Mouse (Mus musculus) cerebellum, adult (tissue): Measurements from ENCODE around the gene Gnao1.

Experiments
- ATAC-seq: cut with Nextera tagmentation; 2 replicates; pipeline ENCODE4 v1.9.2; 2017; ENCODE audit warnings: mild to moderate bottlenecking, moderate library complexity, mixed read lengths; ENCODE audit not compliant: insufficient number of reproducible peaks, low FRiP score, low TSS enrichment

Gnao1 gene

DNA sequence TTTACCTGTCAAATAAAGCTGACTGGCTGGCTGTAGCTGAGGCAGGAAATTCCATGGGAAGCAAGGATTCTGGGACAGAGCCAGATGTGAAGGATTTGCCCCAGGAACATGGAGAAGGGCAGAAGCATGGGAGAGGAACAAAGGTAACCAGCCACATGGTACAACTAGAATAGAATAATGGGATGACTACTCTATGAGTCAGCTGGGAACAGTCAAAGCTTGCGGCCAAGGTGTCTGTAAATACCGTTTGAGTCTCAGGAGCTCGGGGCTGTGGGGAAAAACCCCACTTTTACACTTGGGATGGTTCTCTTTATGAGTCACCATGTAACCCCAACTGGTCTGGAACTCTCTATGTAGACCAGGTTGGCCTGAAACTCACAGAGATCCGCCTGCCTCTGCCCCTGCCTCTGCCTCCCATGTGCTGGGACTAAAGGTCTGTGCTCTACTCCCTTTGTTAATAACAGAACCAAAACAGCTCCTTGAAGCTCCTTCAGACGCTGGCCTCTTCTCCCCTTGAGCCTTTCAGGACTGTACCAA is 172.0 kb downstream of the Gnao1 start:
- no peak for ATAC-seq

DNA sequence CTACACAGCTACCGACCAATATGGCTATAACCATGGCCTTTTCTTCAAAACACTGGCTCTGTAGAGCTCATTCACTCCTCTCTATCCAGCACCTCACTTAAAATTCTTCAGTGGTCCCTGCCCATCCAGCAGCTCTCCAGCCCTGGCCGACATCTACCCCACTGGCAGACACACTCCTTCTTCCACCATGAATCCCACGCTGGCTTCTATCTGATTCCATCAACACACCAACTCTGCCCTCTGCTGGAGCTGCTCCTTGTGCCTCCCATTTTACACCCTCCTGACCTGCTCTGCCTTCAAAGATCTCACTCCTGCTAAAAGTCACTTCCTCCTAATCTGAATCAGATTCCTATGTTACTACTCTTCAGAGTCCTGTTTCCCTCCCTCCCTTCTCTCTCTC is 174.1 kb downstream of the Gnao1 start:
- no peak for ATAC-seq

DNA sequence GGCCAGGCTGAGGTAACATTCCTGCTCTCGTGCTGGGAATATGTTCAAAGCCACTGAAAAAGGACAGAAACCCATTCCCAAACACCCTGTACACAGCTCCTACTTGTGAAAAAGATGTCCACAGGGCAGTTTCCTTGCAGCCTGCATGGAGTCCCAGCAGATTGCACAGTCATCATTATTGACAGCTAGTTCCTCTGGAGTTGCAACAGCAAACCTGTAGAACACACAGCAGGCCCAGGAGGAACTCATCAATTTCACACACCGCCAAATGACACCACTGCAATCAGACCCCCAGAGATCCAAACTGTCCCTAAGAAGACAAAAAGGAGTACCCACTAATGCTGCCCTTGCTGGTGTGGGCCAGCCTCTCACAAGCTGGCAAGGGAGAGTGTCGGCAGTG is 175.0 kb downstream of the Gnao1 start:
- ATAC-seq, result no peak

DNA sequence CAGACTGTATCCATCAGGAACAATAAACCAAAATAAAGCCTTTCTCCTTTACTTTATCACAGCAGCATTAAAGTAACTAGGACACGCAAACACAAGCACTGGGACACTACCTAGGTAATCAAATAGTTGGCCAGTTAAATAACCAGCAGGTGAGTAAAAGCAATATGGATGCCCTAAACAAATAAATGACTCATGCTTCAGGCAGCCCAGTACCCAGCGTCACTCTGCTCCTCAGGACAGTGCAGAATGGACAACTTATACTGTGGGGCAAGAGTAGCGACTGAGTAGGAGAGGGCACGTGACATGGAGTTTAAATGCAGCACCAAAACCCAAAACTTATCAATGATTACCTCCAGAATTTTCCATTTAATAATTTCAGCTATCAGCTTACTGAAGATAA is 180.0 kb downstream of the Gnao1 start:
- ATAC-seq, result no peak

DNA sequence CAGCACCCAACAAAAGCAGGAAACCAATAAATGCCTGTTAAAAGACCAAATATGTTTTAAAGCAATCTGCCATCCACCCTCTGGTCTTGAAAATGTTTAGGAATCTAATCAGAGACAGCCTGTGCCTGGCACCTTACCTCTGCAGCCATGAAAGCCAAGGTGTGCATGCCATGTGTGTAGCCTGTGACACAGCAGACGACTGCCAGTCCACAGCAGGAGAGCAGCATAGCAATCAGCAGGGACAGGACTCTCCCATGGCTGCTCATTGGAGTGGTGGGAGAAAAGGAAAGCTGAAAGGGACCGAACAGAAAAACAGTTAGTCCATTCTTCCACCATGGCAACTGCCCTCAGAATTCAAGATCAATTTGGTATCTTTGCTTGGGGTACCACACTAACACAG is 189.2 kb downstream of the Gnao1 start:
- ATAC-seq, result no peak

DNA sequence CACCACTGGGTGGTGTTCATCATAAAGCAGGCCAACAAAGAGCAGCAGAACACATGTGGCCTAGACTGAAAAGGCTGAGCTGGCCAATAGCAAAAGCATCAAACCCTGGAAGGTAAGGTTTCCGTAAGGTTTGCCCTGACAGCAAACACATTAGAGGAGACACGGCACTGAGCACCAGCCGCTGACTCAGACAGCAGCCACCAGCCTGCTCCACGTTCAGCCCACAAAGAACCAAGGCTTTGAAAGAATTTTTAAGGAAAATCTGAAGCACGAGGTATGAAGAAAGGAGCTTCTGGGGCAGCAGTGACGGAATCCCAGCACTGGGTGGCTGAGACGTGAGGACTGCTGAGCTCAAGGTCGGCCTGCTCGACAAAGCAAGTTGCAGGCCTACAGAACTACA is 194.4 kb downstream of the Gnao1 start:
- no peak for ATAC-seq

DNA sequence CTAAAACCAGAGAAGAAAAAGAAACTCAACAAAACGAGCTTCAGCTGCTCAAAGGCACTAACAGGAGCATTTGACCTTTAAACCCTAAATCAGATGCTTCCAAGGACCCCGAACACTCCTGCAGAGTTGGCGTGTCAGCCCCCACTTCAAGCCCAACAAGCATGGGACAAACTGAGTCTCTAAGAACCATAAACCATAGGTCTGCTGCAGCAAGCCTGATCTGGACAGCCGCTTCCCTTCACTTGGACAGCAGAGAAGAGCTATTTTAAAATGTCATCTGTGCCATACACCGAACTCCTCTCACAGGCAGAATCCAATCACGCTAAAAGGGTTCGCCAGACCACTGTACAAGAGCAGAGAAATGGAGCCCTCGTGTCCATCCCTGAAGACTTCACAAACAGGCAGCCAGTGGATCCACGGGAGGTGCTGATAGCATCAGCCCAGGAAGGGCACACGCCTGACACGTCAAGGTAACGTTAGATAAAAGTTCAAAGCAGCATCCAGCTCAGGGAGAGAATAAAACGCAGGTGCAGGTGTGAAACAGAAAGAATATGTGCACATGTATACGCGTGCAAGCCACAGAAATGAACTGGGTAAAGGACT is 199.6 kb downstream of the Gnao1 start:
- no peak for ATAC-seq

DNA sequence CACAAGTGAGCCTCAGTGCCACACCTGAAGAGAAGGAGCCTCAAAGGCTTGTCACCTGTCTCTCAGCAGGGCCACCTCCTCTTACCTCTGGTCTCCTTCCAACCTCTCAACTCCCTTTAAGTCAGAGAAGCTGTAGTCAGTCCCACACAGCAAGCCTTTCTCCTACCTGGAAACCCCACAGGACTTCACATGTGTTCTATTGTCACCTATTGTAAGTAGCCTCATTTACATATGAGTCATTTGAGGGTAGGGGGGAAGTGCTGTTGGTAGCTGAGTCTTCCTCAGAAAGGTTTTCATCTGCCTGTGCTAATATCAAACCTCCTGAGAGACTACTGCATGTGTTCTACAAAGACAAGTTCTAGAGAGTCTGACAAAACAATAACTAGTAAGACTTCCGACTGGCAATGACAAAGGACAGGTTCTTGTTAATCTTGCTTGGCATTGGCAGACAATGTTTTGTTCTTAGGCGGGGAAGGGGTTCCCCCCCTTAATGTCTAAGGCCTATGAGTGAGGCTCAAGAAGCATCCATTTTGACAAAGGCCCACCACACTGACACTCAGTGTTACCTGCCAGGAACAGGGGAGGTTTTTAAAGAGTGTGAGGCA is 200.4 kb downstream of the Gnao1 start:
- no peak for ATAC-seq

DNA sequence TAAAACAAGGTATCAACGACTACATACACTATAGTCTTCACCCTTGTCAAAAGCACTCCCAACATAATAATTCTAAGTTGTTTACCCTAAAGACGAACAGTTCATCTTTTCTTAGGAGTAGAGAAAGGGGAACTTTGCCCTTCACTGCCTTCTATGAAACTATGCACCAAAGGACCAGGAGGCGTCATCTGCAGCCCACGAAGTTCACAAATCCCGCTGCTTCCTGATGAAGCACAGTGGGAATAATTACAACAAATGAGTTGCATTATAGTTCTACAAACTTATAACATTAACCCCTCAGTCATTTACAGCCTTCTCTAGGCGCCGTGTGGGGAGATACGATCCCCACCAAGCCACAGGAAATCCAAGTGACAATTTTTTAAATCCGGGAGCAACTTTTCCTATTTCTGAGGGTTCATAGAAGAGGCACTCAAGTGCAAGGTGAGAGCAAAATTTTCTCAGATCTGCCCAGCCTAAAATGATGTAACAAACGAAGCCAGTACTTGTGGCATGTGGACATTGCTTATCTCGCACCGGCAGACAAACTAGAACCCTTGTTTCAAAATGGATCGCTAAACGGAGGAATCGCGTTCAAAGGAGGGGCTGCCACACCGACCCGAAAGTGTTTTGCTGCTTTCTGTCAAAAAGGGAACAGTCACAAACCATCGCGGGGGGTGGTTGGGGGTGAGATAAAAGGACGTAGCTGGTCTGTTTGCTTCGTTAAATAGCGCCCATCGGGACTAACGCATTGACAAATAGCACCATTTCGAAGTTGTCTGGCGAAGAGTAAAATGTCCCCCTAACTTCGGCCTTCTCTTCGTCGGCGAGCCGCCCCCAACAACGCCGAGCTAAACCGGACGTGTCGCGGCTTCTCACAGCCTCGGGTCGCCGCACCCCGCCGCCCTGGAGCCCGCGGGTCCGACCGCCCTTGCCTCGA is 201.6 kb downstream of the Gnao1 start:
- no peak for ATAC-seq

DNA sequence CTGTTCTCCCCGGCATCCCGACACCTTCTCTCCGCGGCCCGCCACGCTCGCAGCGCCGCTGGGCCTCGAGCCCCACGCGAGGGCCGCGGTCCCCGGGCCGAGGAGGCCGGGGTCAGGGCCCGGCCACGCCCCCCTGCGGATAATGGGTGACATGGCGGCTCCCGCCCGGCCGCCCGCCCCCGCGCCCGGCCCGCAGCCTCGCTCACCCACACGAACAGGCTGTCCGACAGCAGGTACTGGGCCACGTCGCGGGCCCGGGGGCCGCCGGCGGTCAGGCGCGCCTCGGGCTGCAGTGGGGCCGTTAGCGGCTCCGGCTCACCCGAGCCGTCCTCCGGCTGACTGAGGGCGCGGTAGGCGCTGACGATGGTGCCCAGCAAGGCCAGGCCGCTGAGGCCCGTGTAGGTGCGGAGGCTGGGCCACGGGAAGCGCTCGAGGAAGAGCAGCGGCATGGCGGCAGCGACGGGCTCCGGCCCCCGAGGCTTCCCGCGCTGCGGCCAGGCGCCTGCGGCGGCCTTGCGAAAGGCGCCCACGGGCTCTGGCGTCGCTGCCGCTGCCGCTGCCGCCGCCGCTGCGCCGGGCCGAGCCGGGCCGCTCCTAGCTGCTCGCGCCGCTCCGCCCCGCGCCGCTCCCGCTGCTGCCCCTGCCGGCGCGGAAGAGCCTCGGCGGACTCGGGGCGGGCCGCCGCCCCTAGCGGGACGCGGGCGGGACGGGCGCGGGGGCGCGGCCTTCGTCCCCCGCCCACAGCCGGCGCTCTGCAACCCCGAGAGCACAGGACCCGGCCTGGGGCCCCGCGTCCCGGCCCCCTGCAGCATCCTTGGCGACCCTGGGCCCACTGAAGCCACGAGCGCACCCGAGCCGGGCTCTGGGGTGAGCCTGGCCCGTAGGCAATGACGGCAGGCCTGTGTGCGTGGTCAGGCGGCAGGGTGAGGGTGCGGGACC is 202.5 kb downstream of the Gnao1 start, which contains the start of gene Amfr:
TSS of gene Amfr (minus strand) at position 830 of the 939 bp plus-strand sequence.
- ATAC-seq, result peak; percentile 88

DNA sequence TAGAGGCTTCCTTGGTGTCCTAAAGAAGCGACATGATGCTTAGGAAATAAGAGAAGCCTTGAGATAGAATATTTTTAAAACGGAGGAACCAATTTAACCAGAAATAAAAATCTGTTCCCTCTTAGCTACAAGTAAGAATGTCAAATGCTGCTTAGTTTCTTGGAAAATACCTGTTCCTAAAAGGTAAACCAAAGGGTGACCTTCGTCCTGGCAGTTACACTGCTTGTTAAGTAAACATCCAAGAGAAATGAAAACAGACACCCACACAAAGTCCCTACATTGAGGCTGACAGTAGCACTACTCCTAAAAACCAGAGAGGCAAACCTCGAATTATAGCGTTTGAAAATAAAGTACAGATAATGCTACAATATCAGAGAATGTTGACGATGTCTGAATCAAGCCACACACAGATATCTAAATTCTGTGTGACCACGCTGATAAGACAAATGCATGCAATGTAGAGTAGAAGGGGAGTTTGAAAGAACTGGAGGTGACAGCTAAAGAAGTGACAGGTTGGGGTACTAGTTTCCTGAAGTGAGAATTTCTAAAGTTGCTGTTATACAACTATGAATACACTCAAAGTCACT is 203.4 kb downstream of the Gnao1 start:
- ATAC-seq, result no peak
